Mouse (Mus musculus) gastrocnemius, adult 18-20 months (tissue): ENCODE measurements at regions not wholly inside any gene's neighbourhood (a gene's known extent, or its start where the extent isn't known, plus 50 kb on each side); places are given as distances from the start of the nearest gene placed in this dataset.

Experiments
- DNase-seq: peaks from one replicate; pipeline ENCODE4 v3.0.0; 2021; ENCODE audit warnings: low spot score

DNA sequence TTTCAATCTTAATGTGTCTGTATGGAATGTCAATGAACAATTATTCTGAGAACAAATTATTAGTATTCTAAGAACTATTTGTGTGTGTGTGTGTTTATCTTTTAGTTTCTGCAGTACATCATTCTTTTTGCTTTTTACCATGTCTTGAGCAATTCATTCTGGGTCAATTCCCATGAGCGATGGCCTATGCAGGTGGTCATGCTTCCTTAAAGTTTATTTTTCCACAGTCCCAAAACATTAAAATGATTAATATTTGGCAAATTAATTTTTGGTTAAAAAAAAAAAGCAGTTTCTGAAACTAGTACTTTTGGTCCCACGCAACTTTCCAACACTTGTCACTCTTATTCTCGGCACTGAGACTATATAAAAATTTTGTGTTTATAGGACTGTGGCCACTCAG, 416.8 kb upstream of the Rgmb start:
- DNase-seq = peak; percentile 17

DNA sequence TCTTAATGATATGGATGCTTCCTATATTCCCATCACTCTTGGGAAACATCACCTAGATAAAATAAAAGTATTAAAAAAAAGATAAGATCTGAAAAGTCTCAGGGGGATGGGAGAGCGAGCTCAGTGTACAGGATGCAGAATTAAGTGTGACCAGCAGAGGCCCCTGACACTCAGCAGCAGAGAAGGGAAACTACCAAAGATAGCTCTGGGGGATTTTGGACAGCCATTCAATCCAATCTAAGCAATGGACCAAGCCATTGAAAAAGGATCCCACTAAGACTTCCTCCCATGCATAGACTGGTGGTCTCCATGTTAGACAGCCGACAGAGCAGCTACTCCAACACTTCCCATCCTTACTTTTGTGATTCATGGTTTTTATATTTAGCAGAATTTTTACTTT, 390.4 kb upstream of the Rgmb start:
- DNase-seq = no peak

DNA sequence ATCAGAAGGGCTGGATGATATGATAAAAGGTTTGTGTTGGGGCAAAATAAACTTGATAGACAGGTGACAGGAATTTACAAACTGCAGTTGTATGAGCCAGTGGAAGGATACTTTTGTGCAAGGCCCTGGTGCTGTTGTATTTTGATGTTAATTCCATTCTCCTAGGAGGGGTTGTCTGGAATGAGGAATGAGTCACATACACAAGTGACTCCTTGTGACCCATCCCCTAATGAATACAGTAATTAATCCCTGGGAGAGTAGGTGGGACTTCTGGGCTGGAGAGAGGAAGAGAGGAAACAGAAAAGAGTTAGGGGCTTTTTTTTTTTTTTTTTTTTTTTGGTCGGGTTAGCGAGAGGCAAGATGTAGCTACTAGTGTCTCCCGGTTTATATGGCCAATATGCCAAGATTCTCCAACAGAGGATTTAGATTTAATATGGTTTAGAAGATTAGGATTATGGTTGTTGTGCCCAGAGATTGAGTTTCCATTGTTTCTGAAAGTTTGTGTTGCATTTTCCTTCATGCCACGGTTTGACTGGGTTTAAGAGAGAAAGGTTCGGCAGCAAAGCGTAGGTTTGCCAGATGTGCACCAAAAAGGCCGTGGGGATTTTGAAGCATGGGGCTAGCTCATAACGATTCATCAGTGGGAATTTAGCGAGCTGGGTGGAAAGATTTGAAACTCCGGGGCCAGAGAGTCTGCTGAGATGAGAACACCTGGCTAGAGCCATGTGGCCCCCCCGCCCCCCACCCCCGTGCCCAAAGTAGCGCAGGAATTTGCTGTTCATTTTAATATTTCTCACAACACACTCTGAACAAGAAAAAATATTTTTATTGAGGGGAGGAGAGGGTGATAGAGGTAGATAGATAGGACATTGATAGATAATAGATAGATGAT, 389.1 kb upstream of the Rgmb start:
- no peak for DNase-seq

DNA sequence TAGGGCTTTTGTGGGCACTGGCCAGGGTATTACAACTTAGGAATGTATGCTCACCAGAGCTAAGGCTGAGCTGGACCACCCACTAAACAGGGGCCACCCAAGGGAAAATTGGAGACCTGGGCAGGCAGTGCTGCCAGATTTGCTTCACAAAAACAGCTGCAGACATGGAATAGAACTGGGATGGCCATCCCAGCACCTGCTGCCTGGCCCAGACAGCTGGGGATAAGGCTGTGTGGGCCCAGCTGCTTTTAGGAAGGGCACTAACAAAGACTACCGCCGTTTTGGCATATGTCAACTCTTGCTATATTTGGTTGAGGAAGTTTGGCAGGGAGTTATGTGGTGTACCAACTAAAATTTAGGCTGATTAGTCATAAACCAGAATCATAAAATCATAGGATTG, 387.8 kb upstream of the Rgmb start:
- peak; percentile 1 for DNase-seq

DNA sequence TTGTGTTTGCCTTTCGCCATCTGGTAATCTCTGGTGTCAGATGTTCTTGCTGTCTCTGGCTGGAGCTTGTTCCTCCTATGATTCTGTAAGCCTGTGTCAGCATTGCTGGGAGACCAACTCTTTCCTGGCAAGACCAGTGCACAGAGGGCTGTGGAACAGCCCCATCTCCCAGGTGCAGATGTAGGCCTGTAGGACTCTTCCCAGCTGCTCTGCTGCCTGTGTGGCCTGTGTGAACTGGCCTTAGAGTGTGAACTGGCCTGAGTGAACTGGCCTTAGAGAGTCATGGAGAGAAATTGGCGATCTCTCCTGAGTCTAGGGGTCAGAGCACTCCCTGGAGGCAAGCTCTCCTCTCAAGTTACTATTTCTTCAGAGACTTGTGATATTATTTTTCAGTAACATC, 386.0 kb upstream of the Rgmb start:
- peak; percentile 32 for DNase-seq

DNA sequence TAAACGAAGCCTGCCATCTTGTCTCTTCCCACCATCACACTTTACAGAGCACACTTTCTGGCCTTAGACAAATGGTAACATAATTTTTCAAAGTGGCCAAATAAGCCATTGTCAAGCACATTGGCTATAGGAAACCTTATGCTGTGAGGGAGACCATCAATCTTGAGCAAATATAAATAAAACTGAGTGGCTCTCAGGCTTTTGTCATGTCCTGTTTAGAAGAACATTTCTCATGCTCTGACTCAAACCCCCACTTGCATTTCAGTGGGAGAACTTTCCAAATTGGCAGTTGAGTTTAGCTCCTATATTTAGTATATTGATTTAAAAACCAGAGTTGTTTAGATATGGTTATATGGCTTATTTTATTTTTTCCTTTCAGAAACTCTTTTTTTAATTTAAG, 362.8 kb upstream of the Rgmb start:
- DNase-seq = no peak

DNA sequence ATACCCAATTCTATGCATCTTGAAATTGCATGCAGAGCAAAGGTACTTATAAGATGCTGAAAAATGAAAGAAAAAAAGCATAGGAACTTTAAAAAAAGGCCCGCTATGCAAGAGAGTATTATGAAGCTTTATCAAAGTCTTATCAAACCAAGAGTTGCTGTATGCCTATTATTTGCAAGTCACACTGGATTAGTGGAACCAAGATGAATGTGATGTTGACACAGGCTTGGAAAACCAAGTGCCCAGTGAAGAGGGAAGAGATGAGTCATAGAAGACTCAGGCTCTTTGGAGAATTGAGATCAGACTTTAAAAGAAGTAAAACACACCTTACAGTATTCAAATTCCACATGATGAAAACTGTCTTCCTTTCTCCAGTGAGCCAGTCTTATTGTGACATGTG, 350.0 kb upstream of the Rgmb start:
- no peak for DNase-seq

DNA sequence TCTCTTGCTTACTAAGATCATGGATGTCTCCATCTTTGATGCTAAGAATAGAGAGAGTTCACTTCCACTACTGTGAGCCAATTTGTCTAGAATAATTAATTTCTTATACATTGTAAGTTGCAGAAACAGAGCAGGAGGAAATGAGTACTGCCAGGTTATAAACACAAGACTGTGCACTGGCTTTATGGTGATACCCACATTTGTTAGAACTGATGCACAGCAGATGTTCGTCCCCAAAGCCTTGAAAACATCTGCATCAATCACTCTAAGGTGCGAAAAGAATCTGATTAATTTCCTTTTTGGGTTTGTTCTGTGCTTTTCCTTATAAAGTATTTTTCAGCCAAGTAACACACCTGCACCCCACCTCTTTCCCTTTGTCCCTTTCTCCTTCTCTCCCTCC, 347.3 kb upstream of the Rgmb start:
- no peak for DNase-seq

DNA sequence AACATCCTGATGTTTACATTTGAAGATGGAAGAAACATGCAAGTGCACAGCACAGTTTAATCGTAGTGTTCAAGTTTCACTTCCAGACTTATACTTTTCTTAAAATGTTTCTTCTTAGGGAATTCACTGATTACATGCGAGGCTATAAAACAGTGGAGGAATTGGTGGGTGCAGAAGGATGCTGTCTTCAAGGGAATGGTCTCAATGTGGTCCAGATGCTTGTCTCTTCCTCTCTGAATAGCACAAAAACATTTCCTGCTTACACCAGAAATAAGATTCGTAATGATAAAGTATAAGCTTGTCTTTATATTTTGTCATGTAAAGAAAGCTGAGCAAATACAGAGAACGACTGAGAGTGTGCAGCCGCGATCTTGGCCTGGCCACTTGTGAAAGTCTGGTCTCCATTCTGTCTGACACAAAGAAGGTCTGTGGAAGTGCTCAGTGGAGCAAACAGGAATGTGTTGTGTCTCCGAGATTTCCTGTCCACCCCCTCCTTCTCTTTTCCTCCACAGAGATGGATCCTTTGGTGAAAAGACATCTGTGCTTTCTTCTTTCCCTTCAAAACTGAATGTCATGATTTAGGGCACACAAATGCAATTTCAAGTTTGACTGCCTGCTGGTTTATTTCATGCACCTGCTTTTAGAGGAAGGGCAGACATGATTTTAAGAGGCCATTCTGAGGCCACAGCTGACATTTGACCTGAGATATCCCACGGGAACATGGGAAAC, 346.1 kb upstream of the Rgmb start:
- DNase-seq = peak; percentile 8

DNA sequence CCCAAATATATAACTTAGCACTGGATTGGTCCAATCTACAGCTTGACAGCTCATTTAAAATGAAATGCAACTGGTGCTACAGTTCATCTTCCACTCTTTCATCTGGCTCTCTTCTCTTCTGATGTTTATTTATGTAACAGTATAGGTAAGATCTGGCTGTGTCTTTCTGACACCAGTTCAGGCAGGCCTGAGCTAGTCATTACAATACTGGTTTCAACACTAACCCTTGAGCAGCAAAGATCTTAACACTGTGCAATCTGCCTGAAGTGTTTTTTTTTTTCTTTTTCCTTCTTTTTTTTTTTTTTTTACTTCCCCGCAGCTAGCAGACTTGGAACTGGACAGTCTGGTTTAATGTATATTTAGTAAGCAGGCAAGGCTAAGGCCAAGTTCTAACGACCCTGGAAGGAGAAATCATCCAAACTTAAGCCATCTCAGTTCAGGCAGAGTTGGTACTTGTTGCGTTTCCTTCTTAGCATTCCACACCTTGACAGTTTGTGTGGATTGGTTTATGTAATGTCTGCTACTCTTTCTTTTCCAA, 342.8 kb upstream of the Rgmb start:
- DNase-seq = no peak

DNA sequence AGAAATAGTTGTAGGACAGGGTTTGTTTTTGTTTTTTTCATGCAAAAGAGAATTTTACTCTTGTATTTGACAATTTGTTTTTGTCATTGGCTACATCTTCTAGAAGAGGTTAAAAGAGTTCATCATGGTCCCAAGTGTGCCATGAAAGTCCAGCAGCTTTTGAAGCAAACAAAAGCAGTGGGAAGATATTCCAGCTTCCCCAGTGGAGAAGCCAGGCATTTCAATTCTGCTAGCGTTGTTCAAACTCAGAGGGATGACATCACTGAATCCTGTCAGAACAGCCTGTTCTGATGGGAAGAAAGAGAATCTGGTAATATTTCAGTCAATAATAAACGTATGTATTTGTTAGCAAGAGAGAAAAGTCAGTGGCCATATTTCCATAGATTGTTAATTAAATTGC, 335.9 kb upstream of the Rgmb start:
- peak; percentile 66 for DNase-seq

DNA sequence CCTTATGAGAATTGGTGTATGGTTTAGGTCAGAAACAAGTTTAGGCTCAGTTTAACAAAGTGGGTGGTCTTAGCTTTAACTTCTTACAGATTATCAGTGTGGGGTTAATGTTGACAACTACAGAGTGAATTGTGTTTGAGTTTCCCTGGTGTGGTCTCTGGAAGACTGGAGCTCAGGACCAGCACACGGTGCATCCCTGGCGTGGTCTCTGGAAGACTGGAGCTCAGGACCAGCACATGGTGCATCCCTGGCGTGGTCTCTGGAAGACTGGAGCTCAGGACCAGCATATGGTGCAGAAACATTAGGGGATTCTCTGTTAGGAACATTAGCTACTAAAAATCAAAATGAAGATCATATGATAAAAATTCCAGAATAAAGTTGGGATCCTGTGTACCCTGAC, 327.3 kb upstream of the Rgmb start:
- DNase-seq = no peak

DNA sequence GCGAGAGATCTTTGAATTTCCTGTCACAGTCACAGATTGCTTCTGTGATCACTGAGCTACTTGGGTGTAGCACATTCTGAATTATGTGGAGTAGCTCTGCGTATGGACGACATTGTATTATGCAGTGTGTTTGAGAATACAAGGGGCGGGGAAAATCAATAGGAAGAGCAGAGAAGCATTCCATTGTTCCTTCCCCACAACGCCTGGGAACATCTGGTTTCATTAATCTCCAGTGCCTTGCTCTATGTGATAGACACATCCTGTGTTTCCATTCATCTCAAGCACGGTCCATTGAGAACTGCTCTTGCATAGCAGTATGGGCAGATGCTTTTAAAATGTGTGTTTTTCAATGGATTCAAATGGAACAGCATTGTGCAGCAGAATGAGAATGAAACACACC, 326.9 kb upstream of the Rgmb start:
- DNase-seq = no peak

DNA sequence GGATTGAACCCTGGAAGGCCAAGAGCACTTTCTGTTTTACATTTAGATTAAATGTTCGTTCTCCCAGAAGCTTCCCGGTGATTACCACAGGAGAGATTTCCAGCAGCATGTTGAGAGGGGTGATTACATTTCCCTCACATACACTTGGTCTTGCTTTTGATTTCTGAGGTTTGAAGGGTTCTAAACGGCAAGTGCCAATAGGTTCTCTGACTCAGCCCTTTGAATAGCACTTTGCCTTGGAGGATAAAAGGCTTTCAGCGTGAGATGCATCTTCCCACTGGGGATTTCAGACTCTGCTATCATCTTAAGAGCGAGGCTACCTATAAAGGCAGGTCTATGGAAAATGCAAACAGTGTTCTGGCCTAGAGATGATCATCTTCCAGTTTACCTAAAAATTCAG, 326.3 kb upstream of the Rgmb start:
- no peak for DNase-seq

DNA sequence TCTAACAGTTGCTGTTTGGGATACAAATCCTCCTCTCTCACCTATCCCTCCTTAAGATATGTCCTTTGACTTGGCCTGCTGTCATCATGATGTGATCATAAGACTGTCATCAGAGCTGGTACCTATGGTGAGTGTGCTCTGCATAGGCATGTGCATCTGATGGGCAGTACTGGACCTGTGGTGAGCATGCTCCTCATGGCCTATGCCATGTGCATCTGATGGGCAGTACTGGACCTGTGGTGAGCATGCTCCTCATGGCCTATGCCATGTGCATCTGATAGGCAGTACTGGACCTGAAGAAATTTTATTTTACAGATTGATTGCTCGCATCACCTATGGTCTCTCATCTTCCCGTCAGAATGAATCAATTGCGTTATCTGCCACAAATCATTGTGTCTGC, 325.8 kb upstream of the Rgmb start:
- no peak for DNase-seq

DNA sequence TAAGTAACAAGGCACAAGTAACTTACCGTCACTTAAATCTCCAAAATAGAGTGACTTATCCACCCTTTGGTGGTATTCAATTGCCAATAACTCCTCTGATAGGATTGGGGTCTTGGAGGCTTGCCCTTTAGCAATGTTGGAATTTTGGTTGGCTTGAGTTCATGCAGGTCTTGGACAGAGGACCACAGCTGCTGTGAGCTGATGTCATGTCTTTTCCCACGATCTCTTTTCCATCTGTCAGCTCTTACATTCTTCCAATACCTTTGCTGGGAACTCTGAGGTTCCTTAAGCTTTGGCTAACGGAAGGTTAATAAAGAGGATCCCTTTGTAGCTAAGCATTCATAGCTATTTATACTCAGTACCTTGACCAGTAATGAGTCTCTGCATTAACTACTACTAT, 324.7 kb upstream of the Rgmb start:
- no peak for DNase-seq
